Mouse (Mus musculus): ENCODE measurements at regions not wholly inside any gene's neighbourhood (a gene's known extent, or its start where the extent isn't known, plus 50 kb on each side); places are given as distances from the start of the nearest gene placed in this dataset.
"Not testable (repeated sequence)": the region's sequence is repeated elsewhere in the genome, so short reads cannot be mapped to it uniquely, and the experiment has no call there.

GRCm38 (mm10) chr2:99470856-99471465 lies 803.9 kb upstream of the Gm10800 start:
- Histone ChIP-seq H3K9ac (no peak overlapping the region), H3K4me2 (replicated peaks) (no peak overlapping the region), H3K9me3 (ENCODE audit: control insufficient read depth, low read length) (no peaks in the 10 kb centered on the region), H3K4me3 (replicated peaks; ENCODE audit: low read length) (no peak overlapping the region), H3K36me3 (replicated peaks; ENCODE audit: control insufficient read depth, insufficient read depth) (no peaks in the 10 kb centered on the region), H3K27me3 (ENCODE audit: control insufficient read depth, insufficient read depth, low read length) (no peaks in the 10 kb centered on the region), H3K4me1 (replicated peaks; ENCODE audit: control insufficient read depth, insufficient read depth, low read length) (no peaks in the 10 kb centered on the region), H3K27ac (no peak overlapping the region)
- WGBS = 82% methylated on average over 2 of the region's 2 CpGs
- DNase-seq (ENCODE audit: low spot score) (peak; percentile 26), ATAC-seq (ENCODE audit: low FRiP score) (peak; percentile 48; the same call in 1 of the 2 replicates)

- Histone ChIP-seq H3K27ac (no peak overlapping the region), H3K4me2 (replicated peaks) (no peak overlapping the region), H3K4me1 (replicated peaks; ENCODE audit: control insufficient read depth, insufficient read depth, low read length) (no peaks in the 10 kb centered on the region), H3K36me3 (replicated peaks; ENCODE audit: control insufficient read depth, insufficient read depth) (no peaks in the 10 kb centered on the region), H3K9me3 (ENCODE audit: control insufficient read depth, low read length) (no peaks in the 10 kb centered on the region), H3K4me3 (replicated peaks; ENCODE audit: low read length) (no peak overlapping the region), H3K9ac (no peak overlapping the region), H3K27me3 (ENCODE audit: control insufficient read depth, insufficient read depth, low read length) (no peaks in the 10 kb centered on the region)
- no peak for ATAC-seq (ENCODE audit: low FRiP score)
- no peak for DNase-seq (ENCODE audit: low spot score)
Measured at GRCm38 (mm10) chr2:99431254-99431653, 764.2 kb upstream of the Gm10800 start.

- H3K4me3 ChIP-seq (replicated peaks; ENCODE audit: low read length) = no peak overlapping the region
- 75% methylated on average over 2 of the region's 2 CpGs for WGBS
- no peak overlapping the region for H3K9ac ChIP-seq
- H3K9me3 ChIP-seq (ENCODE audit: control insufficient read depth, low read length) = no peaks in the 10 kb centered on the region
- DNase-seq (ENCODE audit: low spot score) (no peak), ATAC-seq (ENCODE audit: low FRiP score) (no peak)
- H3K27ac ChIP-seq = no peak overlapping the region
- no peaks in the 10 kb centered on the region for H3K36me3 ChIP-seq (replicated peaks; ENCODE audit: control insufficient read depth, insufficient read depth)
- no peak overlapping the region for H3K4me2 ChIP-seq (replicated peaks)
- H3K27me3 ChIP-seq (ENCODE audit: control insufficient read depth, insufficient read depth, low read length) = no peaks in the 10 kb centered on the region
- H3K4me1 ChIP-seq (replicated peaks; ENCODE audit: control insufficient read depth, insufficient read depth, low read length) = no peaks in the 10 kb centered on the region
Measured at GRCm38 (mm10) chr2:99430511-99430910, 763.4 kb upstream of the Gm10800 start.

GRCm38 (mm10) chr2:99421622-99422021 lies 754.5 kb upstream of the Gm10800 start:
- ATAC-seq (ENCODE audit: low FRiP score) (no peak), DNase-seq (ENCODE audit: low spot score) (no peak)
- Histone ChIP-seq H3K9me3 (ENCODE audit: control insufficient read depth, low read length) (no peaks in the 10 kb centered on the region), H3K27ac (no peak overlapping the region), H3K36me3 (replicated peaks; ENCODE audit: control insufficient read depth, insufficient read depth) (no peaks in the 10 kb centered on the region), H3K4me2 (replicated peaks) (no peak overlapping the region), H3K4me3 (replicated peaks; ENCODE audit: low read length) (no peak overlapping the region), H3K27me3 (ENCODE audit: control insufficient read depth, insufficient read depth, low read length) (no peaks in the 10 kb centered on the region), H3K9ac (no peak overlapping the region), H3K4me1 (replicated peaks; ENCODE audit: control insufficient read depth, insufficient read depth, low read length) (no peaks in the 10 kb centered on the region)

DNA sequence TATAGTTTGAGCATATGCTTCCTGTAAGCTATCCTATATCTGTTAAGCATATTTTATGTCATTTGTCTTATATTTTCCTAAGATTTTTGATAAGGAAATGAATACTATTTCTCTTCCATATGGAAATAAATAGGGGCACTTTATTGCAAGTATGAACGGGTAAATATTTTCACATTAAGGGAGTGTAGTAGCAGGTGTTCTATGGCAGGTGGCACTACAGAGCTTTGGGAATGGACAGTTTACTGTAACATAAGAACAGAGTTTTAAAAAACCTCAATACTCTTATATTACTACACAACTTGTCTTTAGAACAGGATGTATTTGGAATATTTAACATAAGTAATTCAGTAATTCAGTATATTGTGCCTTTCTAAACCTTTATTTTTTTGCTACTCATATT lies 742.4 kb upstream of the Gm10800 start:
- H3K4me1 ChIP-seq (replicated peaks; ENCODE audit: control insufficient read depth, insufficient read depth, low read length) = no peaks in the 10 kb centered on the region
- H3K36me3 ChIP-seq (replicated peaks; ENCODE audit: control insufficient read depth, insufficient read depth) = no peaks in the 10 kb centered on the region
- H3K27me3 ChIP-seq (ENCODE audit: control insufficient read depth, insufficient read depth, low read length) = no peaks in the 10 kb centered on the region
- ATAC-seq (ENCODE audit: low FRiP score) = no peak
- peak; percentile 30 for DNase-seq (ENCODE audit: low spot score)
- H3K4me3 ChIP-seq (replicated peaks; ENCODE audit: low read length) = no peak overlapping the region
- H3K27ac ChIP-seq = no peak overlapping the region
- no peaks in the 10 kb centered on the region for H3K9me3 ChIP-seq (ENCODE audit: control insufficient read depth, low read length)
- H3K9ac ChIP-seq = no peak overlapping the region
- no peak overlapping the region for H3K4me2 ChIP-seq (replicated peaks)
- WGBS = 34% methylated on average over 1 of the region's 1 CpGs

DNA sequence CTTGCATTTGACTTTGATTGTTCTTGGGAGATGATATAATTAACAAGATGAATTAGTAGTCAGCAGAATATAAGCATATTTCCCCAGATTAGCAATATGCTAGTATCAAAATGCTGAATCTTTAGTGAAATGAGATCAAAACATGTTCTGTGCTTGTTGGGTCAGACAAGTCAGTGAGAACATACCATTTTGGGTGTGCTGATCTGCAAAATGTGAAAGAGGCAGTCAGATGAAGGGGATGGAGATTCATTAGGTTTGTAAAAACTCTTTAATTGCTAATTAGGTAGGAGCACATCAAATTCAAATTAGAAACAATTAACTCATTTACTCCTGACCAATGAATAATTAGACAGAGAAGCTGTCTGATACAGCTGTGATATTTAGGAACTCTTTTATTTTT lies 712.6 kb upstream of the Gm10800 start:
- no peak overlapping the region for H3K4me3 ChIP-seq (replicated peaks; ENCODE audit: low read length)
- H3K36me3 ChIP-seq (replicated peaks; ENCODE audit: control insufficient read depth, insufficient read depth) = no peaks in the 10 kb centered on the region
- H3K4me2 ChIP-seq (replicated peaks) = no peak overlapping the region
- H3K9ac ChIP-seq = no peak overlapping the region
- ATAC-seq (ENCODE audit: low FRiP score) (no peak), DNase-seq (ENCODE audit: low spot score) (no peak)
- H3K27me3 ChIP-seq (ENCODE audit: control insufficient read depth, insufficient read depth, low read length) = no peaks in the 10 kb centered on the region
- H3K27ac ChIP-seq = no peak overlapping the region
- no peaks in the 10 kb centered on the region for H3K4me1 ChIP-seq (replicated peaks; ENCODE audit: control insufficient read depth, insufficient read depth, low read length)
- no peaks in the 10 kb centered on the region for H3K9me3 ChIP-seq (ENCODE audit: control insufficient read depth, low read length)

DNA sequence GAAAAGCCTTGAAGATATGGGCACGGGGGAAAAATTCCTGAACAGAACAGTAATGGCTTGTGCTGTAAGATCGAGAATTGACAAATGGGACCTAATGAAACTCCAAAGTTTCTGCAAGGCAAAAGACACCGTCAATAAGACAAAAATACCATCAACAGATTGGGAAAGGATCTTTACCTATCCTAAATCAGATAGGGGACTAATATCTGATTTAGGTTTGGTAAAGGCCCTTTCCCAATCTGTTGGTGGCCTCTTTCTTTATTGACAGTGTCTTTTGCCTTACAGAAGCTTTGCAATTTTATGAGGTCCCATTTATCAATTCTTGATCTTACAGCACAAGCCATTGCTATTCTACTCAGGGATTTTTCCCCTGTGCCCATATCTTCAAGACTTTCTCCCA lies 696.5 kb upstream of the Gm10800 start:
- H3K9ac ChIP-seq; ATAC-seq (ENCODE audit: low FRiP score); H3K4me2 ChIP-seq (replicated peaks); H3K4me3 ChIP-seq (replicated peaks; ENCODE audit: low read length); H3K9me3 ChIP-seq (ENCODE audit: control insufficient read depth, low read length); H3K4me1 ChIP-seq (replicated peaks; ENCODE audit: control insufficient read depth, insufficient read depth, low read length); H3K36me3 ChIP-seq (replicated peaks; ENCODE audit: control insufficient read depth, insufficient read depth); DNase-seq (ENCODE audit: low spot score); H3K27ac ChIP-seq; H3K27me3 ChIP-seq (ENCODE audit: control insufficient read depth, insufficient read depth, low read length): not testable (repeated sequence)
- 88% methylated on average over 3 of the region's 3 CpGs for WGBS

DNA sequence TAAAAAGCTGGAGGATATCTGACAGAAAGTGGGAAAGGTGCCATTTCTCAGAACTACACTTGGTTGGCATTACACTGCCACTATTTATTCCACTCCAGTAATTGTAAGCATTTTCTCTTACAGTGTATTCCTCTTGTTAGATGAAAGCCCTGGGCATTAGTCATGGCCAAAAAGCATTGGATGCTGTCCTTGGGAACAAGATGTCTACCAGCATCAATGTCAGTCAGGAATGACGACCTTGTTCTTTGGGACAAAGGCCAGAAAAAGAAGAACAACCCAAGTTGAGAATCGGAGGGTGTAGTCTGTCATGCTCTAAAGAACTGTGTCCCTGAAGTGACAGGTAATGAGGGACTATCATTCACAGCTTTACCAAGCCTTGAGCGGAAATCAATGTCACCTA lies 662.1 kb upstream of the Gm10800 start:
- DNase-seq (ENCODE audit: low spot score) (no peak), ATAC-seq (ENCODE audit: low FRiP score) (no peak)
- Histone ChIP-seq H3K9ac (no peak overlapping the region), H3K36me3 (replicated peaks; ENCODE audit: control insufficient read depth, insufficient read depth) (no peaks in the 10 kb centered on the region), H3K27me3 (ENCODE audit: control insufficient read depth, insufficient read depth, low read length) (no peaks in the 10 kb centered on the region), H3K4me3 (replicated peaks; ENCODE audit: low read length) (no peak overlapping the region), H3K27ac (no peak overlapping the region), H3K4me1 (replicated peaks; ENCODE audit: control insufficient read depth, insufficient read depth, low read length) (no peaks in the 10 kb centered on the region), H3K9me3 (ENCODE audit: control insufficient read depth, low read length) (no peaks in the 10 kb centered on the region), H3K4me2 (replicated peaks) (no peak overlapping the region)
- 81% methylated on average over 3 of the region's 3 CpGs for WGBS

Data from hindbrain, embryonic 14.5 days (tissue).